Mouse (Mus musculus) ES-Bruce4 (cell line): ENCODE measurements around the gene Sema5a.

Experiments
- CTCF ChIP-seq: IDR thresholded peaks from one replicate; pipeline ENCODE4 v1.8.1; 2011; ENCODE audit warnings: low read depth, low read length
- EP300 ChIP-seq: IDR thresholded peaks from 2 replicates; pipeline ENCODE4 v1.6.1; 2011; ENCODE audit warnings: low read depth, low read length; ENCODE audit not compliant: insufficient read depth

DNA sequence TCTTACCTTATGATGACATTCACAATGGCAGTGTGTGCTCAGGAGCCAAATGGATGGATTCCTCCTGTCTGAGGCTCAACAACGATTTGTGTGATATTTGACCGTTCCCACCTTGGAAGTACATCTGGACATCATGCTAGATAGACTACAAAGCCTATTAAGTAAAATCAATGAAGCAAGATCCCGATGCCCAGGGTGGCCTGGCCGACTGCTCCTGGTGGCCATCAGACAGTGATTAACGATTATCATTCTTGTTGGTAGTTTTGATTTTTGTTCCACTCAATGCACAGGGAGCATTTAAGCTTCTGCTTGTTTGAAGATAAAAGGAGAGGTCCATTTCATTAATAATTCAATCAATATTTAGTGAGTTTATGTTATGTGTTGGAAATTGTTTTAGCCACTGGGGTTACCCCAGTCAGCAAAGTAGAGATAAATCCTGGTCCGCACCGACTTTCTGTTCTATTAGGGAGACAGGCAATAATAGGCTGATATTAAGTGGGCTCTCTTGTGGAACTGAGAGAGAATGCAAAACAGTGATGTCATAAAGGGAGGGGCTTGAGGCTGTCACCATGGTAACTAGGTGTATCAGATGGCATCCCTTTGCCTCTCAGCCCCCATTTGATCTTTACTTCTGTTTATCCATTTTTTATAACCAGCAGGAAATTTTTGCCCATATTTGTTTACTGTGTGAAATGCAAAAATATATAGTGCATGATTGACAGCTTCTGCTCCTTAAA is 182.7 kb downstream of the Sema5a start:
- TF ChIP-seq CTCF = no peak
- TF ChIP-seq EP300 = no peak
